Mouse (Mus musculus) embryonic facial prominence, embryonic 14.5 days (tissue): ENCODE measurements around the gene Nxn. TPM values are rescaled to one million over a fixed set of nuclear protein-coding genes. Genes with fewer than 3 reads are reported as not detected.
A peak's percentile ranks its signal among the peaks of the same experiment; 100 is the strongest.
"Not testable (repeated sequence)": the region's sequence is repeated elsewhere in the genome, so short reads cannot be mapped to it uniquely, and the experiment has no call there.

ENCODE experiments used
- ATAC-seq: fragments of 200-750 bp; cut with Nextera tagmentation; 2 replicates; pipeline ENCODE4 v1.8.0; 2017; ENCODE audit warnings: low read depth, moderate number of reproducible peaks, moderate TSS enrichment
- DNase-seq: peaks from one replicate; pipeline ENCODE4 v3.0.0-alpha.2; 2015; ENCODE audit warnings: low spot score
- H3K27ac ChIP-seq: fragments of 300-500 bp; sonication (generic); replicated peaks from 2 replicates; pipeline ENCODE4 v1.5.1; 2014; ENCODE audit warnings: low read depth, mild to moderate bottlenecking, low read length, moderate library complexity
- H3K27me3 ChIP-seq: fragments of 300-500 bp; sonication (generic); replicated peaks from 2 replicates; pipeline ENCODE4 v1.6.1; 2014; ENCODE audit warnings: low read length; ENCODE audit not compliant: control insufficient read depth, insufficient read depth
- H3K36me3 ChIP-seq: fragments of 300-500 bp; sonication (generic); 2 replicates; pipeline ENCODE4 v1.6.1; 2014; ENCODE audit warnings: low read length, mixed read lengths; ENCODE audit not compliant: control insufficient read depth, insufficient read depth
- H3K4me1 ChIP-seq: fragments of 300-500 bp; sonication (generic); 2 replicates; pipeline ENCODE4 v1.6.1; 2014; ENCODE audit warnings: antibody characterized with exemption, low read length; ENCODE audit not compliant: control insufficient read depth, insufficient read depth
- H3K4me2 ChIP-seq: fragments of 300-500 bp; sonication (generic); 2 replicates; pipeline ENCODE4 v1.6.1; 2014; ENCODE audit warnings: low read depth, mild to moderate bottlenecking, low read length, moderate library complexity, mixed read lengths
- H3K4me3 ChIP-seq: fragments of 300-500 bp; sonication (generic); 2 replicates; pipeline ENCODE4 v1.5.1; 2014; ENCODE audit warnings: low read depth, mild to moderate bottlenecking, low read length
- H3K9ac ChIP-seq: fragments of 300-500 bp; sonication (generic); 2 replicates; pipeline ENCODE4 v1.6.1; 2014; ENCODE audit warnings: low read depth, mild to moderate bottlenecking, low read length, moderate library complexity, mixed read lengths
- H3K9me3 ChIP-seq: fragments of 300-500 bp; sonication (generic); 2 replicates; pipeline ENCODE4 v1.6.1; 2016; ENCODE audit warnings: low read length; ENCODE audit not compliant: control insufficient read depth
- WGBS: fragments of 180-500 bp; shearing (Covaris S2); extraction: QIAGEN DNeasy Blood & Tissue Kit; methylation state at CpG from one replicate; pipeline ENCODE4 v1.1.7; 2014; 5-methylcytosine and 5-hydroxymethylcytosine counted together
- polyA plus RNA-seq: library from polyadenylated mRNA; unstranded; fragments of >200 nt; fragmentation: Nextera tagmentation; extraction: Ambion mirVana; gene quantifications from 2 replicates; pipeline ENCODE4 v1.2.1, GENCODE M21; 2014

The Nxn gene
- polyA plus RNA-seq, 1 experiment from 2014 or later: 63.8 TPM

DNA sequence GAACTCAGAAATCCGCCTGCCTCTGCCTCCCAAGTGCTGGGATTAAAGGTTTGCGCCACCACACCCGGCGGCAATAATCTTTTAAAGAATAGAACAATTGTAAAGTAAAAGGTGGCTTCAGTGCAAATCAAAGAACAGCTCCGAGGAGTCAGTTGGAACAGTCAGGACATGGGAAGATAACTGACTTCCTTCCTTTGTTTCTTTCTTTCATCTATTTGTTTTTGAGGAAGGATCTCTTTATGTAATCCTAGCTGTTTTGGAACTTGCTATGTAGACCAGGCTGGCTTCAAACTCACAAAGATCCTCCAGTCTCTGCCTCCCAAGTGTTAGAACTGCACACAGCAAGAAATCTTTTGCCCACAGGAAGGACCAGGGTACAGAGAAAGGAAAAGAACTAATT lies 174.3 kb downstream of the Nxn start:
- Histone ChIP-seq H3K4me2 (no peak overlapping the region), H3K36me3 (peaks cover 61% of the 10 kb centered on the region), H3K4me3 (no peak overlapping the region), H3K27ac (no peak overlapping the region), H3K27me3 (no peaks in the 10 kb centered on the region), H3K4me1 (no peaks in the 10 kb centered on the region), H3K9ac (no peak overlapping the region), H3K9me3 (no peaks in the 10 kb centered on the region)
- WGBS: 95% methylated on average over 5 of the region's 5 CpGs
- no peak for ATAC-seq
- DNase-seq: no peak

GRCm38 (mm10) chr11:76217390-76217800 lies 181.5 kb downstream of the Nxn start, which contains the start of the genes Dbil5 and Gemin4:
Dbil5 (plus strand) TSS chr11:76217608.
Gemin4 (minus strand) TSS chr11:76217664.
- H3K27me3 ChIP-seq: no peaks in the 10 kb centered on the region
- 1% methylated on average over 18 of the region's 35 CpGs for WGBS
- peak within 1 kb of the TSS; percentile 71 for H3K4me2 ChIP-seq
- H3K4me1 ChIP-seq: 0 out of 2 replicates have a peak, but pooled peaks cover 3% of the 10 kb centered on the region
- peaks cover 38% of the 10 kb centered on the region for H3K36me3 ChIP-seq
- peak within 1 kb of the TSS; percentile 93 for H3K9ac ChIP-seq
- peak within 1 kb of the TSS; percentile 86 for H3K4me3 ChIP-seq
- H3K27ac ChIP-seq: peak within 1 kb of the TSS; percentile 97
- DNase-seq (peak; percentile 99), ATAC-seq (peak; percentile 98)
- no peaks in the 10 kb centered on the region for H3K9me3 ChIP-seq

DNA sequence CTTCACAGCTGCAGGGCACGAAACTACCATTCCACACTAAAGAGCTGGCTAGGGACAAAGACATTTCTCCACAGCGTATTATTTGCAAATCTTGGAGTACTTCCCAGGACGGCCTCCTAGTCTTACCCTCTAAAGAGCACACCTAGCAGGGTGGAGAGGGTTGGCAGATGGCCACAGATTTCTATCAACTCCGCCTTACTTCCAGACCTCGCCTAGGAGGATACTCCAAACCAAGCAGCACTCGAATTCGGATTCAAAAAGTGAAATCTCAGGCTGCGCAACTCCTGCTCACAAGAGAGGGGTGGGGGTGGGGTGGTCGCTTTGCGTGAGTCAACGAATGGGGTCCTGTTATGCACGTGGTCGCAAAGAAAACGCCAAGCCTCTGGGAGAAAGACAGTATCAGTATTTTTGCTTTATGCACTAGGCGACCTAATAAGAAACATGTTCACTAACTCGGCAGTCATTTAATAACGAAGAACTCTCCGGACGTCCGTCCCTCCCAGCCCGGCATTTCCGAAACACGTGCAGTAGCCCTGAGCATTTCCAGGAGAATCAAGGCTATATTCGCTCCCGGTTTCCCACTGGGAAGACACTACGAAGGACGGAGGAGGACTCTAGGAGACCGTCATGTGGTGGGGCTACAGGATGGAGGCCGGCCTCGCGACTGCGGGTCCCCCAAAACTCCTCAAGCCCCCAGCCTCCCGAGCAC lies 182.1 kb downstream of the Nxn start:
- H3K27ac ChIP-seq: peak overlapping the region; percentile 97
- 2% methylated on average over 32 of the region's 33 CpGs for WGBS
- H3K9ac ChIP-seq: peak overlapping the region; percentile 93
- H3K4me1 ChIP-seq: 0 out of 2 replicates have a peak, but pooled peaks cover 3% of the 10 kb centered on the region
- peak; percentile 48 for ATAC-seq
- no peaks in the 10 kb centered on the region for H3K9me3 ChIP-seq
- no peaks in the 10 kb centered on the region for H3K27me3 ChIP-seq
- peaks cover 38% of the 10 kb centered on the region for H3K36me3 ChIP-seq
- peak; percentile 91 for DNase-seq
- peak overlapping the region; percentile 71 for H3K4me2 ChIP-seq
- peak overlapping the region; percentile 86 for H3K4me3 ChIP-seq

- Histone ChIP-seq H3K9ac (no peak overlapping the region; the same call in 1 of the 2 replicates), H3K27ac (peak overlapping the region; percentile 97), H3K4me1 (0 out of 2 replicates have a peak, but pooled peaks cover 3% of the 10 kb centered on the region), H3K9me3 (no peaks in the 10 kb centered on the region), H3K4me3 (peak overlapping the region; percentile 86), H3K36me3 (peaks cover 34% of the 10 kb centered on the region), H3K4me2 (peak overlapping the region; percentile 71), H3K27me3 (no peaks in the 10 kb centered on the region)
- DNase-seq (no peak), ATAC-seq (no peak)
- 90% methylated on average over 5 of the region's 5 CpGs for WGBS
Measured at GRCm38 (mm10) chr11:76216049-76216540, 182.8 kb downstream of the Nxn start.

- 0 out of 2 replicates have a peak, but pooled peaks cover 3% of the 10 kb centered on the region for H3K4me1 ChIP-seq
- ATAC-seq: no peak
- H3K4me3 ChIP-seq: no peak overlapping the region
- H3K9me3 ChIP-seq: no peaks in the 10 kb centered on the region
- H3K4me2 ChIP-seq: no peak overlapping the region
- peaks cover 36% of the 10 kb centered on the region for H3K36me3 ChIP-seq
- no peak overlapping the region for H3K9ac ChIP-seq
- H3K27ac ChIP-seq: no peak overlapping the region
- no peak for DNase-seq
- 87% methylated on average over 2 of the region's 2 CpGs for WGBS
- no peaks in the 10 kb centered on the region for H3K27me3 ChIP-seq
Measured at GRCm38 (mm10) chr11:76215011-76215410, 183.9 kb downstream of the Nxn start.

GRCm38 (mm10) chr11:76213841-76214240 lies 185.1 kb downstream of the Nxn start:
- peaks cover 46% of the 10 kb centered on the region for H3K36me3 ChIP-seq
- no peak overlapping the region for H3K9ac ChIP-seq
- H3K27me3 ChIP-seq: no peaks in the 10 kb centered on the region
- no peak overlapping the region for H3K27ac ChIP-seq
- whole genome bisulfite sequencing: 74% methylated on average over 5 of the region's 5 CpGs
- DNase-seq (no peak), ATAC-seq (no peak)
- H3K4me1 ChIP-seq: 0 out of 2 replicates have a peak, but pooled peaks cover 3% of the 10 kb centered on the region
- no peak overlapping the region for H3K4me3 ChIP-seq
- H3K9me3 ChIP-seq: no peaks in the 10 kb centered on the region
- no peak overlapping the region for H3K4me2 ChIP-seq

DNA sequence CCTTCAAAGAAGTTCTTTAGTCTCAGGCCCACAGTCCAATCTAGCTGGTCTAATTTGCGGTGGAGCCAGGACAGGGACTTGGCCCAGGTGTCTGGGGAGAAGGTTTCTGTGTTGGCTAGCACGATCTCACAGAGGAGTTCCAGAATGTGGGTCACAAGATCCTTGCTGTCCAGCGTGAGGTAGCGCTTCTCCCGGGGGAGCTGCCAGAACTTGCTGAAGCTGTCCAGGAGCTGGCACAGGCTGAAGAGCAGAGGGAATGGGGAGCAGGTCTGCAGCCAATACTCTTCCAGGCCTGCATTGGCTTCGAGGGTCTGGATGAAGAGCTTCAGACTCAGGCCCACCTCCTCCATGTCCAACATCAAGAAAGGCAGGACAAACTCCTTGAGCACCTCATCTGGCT lies 187.3 kb downstream of the Nxn start:
- not testable (repeated sequence) for H3K4me2 ChIP-seq, ATAC-seq, H3K27me3 ChIP-seq, H3K27ac ChIP-seq, H3K4me3 ChIP-seq, H3K4me1 ChIP-seq, H3K9me3 ChIP-seq, H3K9ac ChIP-seq, DNase-seq
- H3K36me3 ChIP-seq: peaks cover 69% of the 10 kb centered on the region
- 100% methylated on average over 1 of the region's 6 CpGs for WGBS

- Histone ChIP-seq H3K9me3 (no peaks in the 10 kb centered on the region), H3K27me3 (no peaks in the 10 kb centered on the region), H3K27ac (no peak overlapping the region), H3K4me2 (no peak overlapping the region), H3K36me3 (peaks cover 71% of the 10 kb centered on the region), H3K9ac (no peak overlapping the region), H3K4me1 (no peaks in the 10 kb centered on the region), H3K4me3 (no peak overlapping the region)
- DNase-seq (peak; percentile 47), ATAC-seq (no peak)
- 78% methylated on average over 13 of the region's 13 CpGs for WGBS
Measured at GRCm38 (mm10) chr11:76210228-76210985, 188.5 kb downstream of the Nxn start.
